Mouse (Mus musculus): ENCODE data around the gene Ddx4. TPM values are rescaled to one million over a fixed set of nuclear protein-coding genes. Genes with fewer than 3 reads are reported as not detected.
"Not testable (repeated sequence)": the region's sequence is repeated elsewhere in the genome, so short reads cannot be mapped to it uniquely, and the experiment has no call there.

Ddx4 gene
- total RNA-seq, 1 experiment from 2014 or later, result 20.5 TPM

- ATAC-seq (replicated peaks in 1 of 2; ENCODE audit: insufficient read depth in 1 of 2, low FRiP score in 2 of 2, low TSS enrichment in 1 of 2, low read depth in 1 of 2, poor library complexity in 2 of 2, severe bottlenecking in 2 of 2), result no peak
Observed at GRCm38 (mm10) chr13:112582291-112582690, 70.0 kb downstream of the Ddx4 start.

- no peak for ATAC-seq (replicated peaks in 1 of 2; ENCODE audit: insufficient read depth in 1 of 2, low FRiP score in 2 of 2, low TSS enrichment in 1 of 2, low read depth in 1 of 2, poor library complexity in 2 of 2, severe bottlenecking in 2 of 2)
Observed at GRCm38 (mm10) chr13:112581796-112582195, 70.5 kb downstream of the Ddx4 start.

GRCm38 (mm10) chr13:112580590-112581320, 71.5 kb downstream of the Ddx4 start:
- ATAC-seq (replicated peaks in 1 of 2; ENCODE audit: insufficient read depth in 1 of 2, low FRiP score in 2 of 2, low TSS enrichment in 1 of 2, low read depth in 1 of 2, poor library complexity in 2 of 2, severe bottlenecking in 2 of 2), result no peak

- not testable (repeated sequence) for ATAC-seq (replicated peaks in 1 of 2; ENCODE audit: insufficient read depth in 1 of 2, low FRiP score in 2 of 2, low TSS enrichment in 1 of 2, low read depth in 1 of 2, poor library complexity in 2 of 2, severe bottlenecking in 2 of 2)
Observed at GRCm38 (mm10) chr13:112578041-112578440, 74.2 kb downstream of the Ddx4 start.

- no peak for ATAC-seq (replicated peaks in 1 of 2; ENCODE audit: insufficient read depth in 1 of 2, low FRiP score in 2 of 2, low TSS enrichment in 1 of 2, low read depth in 1 of 2, poor library complexity in 2 of 2, severe bottlenecking in 2 of 2)
Observed at GRCm38 (mm10) chr13:112573800-112574199, 78.5 kb downstream of the Ddx4 start.

GRCm38 (mm10) chr13:112570768-112571167, 81.5 kb downstream of the Ddx4 start:
- ATAC-seq (replicated peaks in 1 of 2; ENCODE audit: insufficient read depth in 1 of 2, low FRiP score in 2 of 2, low TSS enrichment in 1 of 2, low read depth in 1 of 2, poor library complexity in 2 of 2, severe bottlenecking in 2 of 2), result no peak

GRCm38 (mm10) chr13:112569606-112570005, 82.7 kb downstream of the Ddx4 start:
- no peak for ATAC-seq (replicated peaks in 1 of 2; ENCODE audit: insufficient read depth in 1 of 2, low FRiP score in 2 of 2, low TSS enrichment in 1 of 2, low read depth in 1 of 2, poor library complexity in 2 of 2, severe bottlenecking in 2 of 2)

GRCm38 (mm10) chr13:112560554-112561138, 91.6 kb downstream of the Ddx4 start:
- no peak for ATAC-seq (replicated peaks in 1 of 2; ENCODE audit: insufficient read depth in 1 of 2, low FRiP score in 2 of 2, low TSS enrichment in 1 of 2, low read depth in 1 of 2, poor library complexity in 2 of 2, severe bottlenecking in 2 of 2)

GRCm38 (mm10) chr13:112556501-112556900, 95.8 kb downstream of the Ddx4 start:
- ATAC-seq (replicated peaks in 1 of 2; ENCODE audit: insufficient read depth in 1 of 2, low FRiP score in 2 of 2, low TSS enrichment in 1 of 2, low read depth in 1 of 2, poor library complexity in 2 of 2, severe bottlenecking in 2 of 2), result no peak

- ATAC-seq (replicated peaks in 1 of 2; ENCODE audit: insufficient read depth in 1 of 2, low FRiP score in 2 of 2, low TSS enrichment in 1 of 2, low read depth in 1 of 2, poor library complexity in 2 of 2, severe bottlenecking in 2 of 2), result no peak
Observed at GRCm38 (mm10) chr13:112553304-112553703, 99.0 kb downstream of the Ddx4 start.

- ATAC-seq (replicated peaks in 1 of 2; ENCODE audit: insufficient read depth in 1 of 2, low FRiP score in 2 of 2, low TSS enrichment in 1 of 2, low read depth in 1 of 2, poor library complexity in 2 of 2, severe bottlenecking in 2 of 2), result peak; percentile 60 to 71; a peak in 2 of 4 replicates
Observed at GRCm38 (mm10) chr13:112551641-112552548, 100.4 kb downstream of the Ddx4 start.

Other genes starting within 250 kb of the Ddx4 start
- 23.8 and 26.0 TPM in 2 replicates for gene Il6st, start 188.4 kb downstream of the Ddx4 start, total RNA-seq (2017)
- 1.2 and 2.0 TPM in 2 replicates for gene Il31ra, start 58.1 kb downstream of the Ddx4 start, total RNA-seq (2017)
- gene Slc38a9, start 8.3 kb upstream of the Ddx4 start, total RNA-seq (2017), result 31.2 and 40.8 TPM in 2 replicates
- 0.63 and 3.2 TPM in 2 replicates for gene Plpp1, start 148.3 kb upstream of the Ddx4 start, total RNA-seq (2017)